Mouse (Mus musculus): Measurements from ENCODE around the gene Gsap.

DNA sequence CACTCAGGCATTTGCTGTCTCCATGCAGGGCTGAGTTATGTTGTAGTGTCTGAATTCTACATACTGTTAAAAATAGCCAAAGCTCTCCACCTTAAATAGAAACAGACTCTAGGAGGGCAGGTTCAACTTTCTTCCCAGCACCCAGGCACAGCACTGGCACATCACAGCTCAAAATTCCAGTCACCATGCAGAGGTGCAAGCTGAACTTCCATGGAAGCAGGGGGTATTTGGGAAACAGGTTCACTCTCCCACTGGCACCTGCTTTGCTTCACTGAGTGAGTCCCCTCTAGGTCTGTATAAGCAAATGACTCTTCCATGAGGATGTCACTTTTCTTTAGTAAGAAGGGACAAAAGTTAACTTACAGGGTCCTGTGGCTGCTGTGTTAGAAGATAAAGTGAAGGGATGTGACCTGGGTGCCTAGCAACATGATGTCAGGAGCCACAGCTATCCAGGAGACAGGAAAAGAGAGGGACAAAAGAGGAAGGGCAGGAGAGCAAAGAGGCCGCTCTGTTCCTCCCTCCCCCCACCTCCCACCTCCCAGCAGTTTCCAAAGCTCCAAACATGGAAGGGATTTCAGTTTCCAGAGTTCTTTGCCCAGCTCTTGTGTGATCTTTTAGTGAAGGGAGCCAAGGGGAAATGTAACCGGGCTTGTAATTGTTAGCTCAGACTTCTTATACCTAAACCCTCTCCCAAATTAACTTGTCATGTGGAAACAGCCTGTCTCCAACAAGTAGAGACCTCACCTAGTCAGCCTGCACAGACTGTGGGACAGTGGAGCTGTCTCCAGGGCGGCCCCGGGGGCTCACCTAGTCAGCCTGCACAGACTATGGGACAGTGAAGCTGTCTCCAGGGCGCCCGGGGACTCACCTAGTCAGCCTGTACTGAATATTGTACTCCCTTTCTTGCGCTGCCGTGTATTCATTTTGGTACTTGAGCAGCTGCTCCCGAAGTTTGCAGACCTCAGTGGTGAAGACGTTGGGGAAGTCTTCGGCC, 143.9 kb downstream of the Gsap start:
- TF ChIP-seq GATA1 (IDR thresholded peaks at IDR 0.05; ENCODE audit: borderline replicate concordance, low read length) (no peak), FLI1 (IDR thresholded peaks at IDR 0.05; ENCODE audit: low read length) (no peak)

All from megakaryocyte, embryonic 14.5 days (primary cell).